Mouse (Mus musculus): Measurements from ENCODE around the gene 2210408I21Rik. TPM values are rescaled to one million over a fixed set of nuclear protein-coding genes. Genes with fewer than 3 reads are reported as not detected.

Gene 2210408I21Rik
- polyA plus RNA-seq, 1 experiment from 2014 or later = 1.8 TPM

Other genes starting within 250 kb of the 2210408I21Rik start
- gene Slf1, start 67 bp upstream of the 2210408I21Rik start, polyA plus RNA-seq (2015; fragmentation: Nextera tagmentation; extraction: Ambion mirVana) = 10.1 and 13.5 TPM in 2 replicates